Mouse (Mus musculus) heart, adult 9 months (tissue): ENCODE results near the gene Palb2.

Source experiments
- DNase-seq, 2 experiments: peaks; one replicate each; pipeline ENCODE4 v3.0.0; 2022; ENCODE audit warnings: low spot score in 2 of 2

Palb2 gene

GRCm38 (mm10) chr7:122132497-122133337 lies at the start of gene Palb2, which contains the start of gene Dctn5:
Palb2 (minus strand) TSS chr7:122132985.
Dctn5 (plus strand) TSS chr7:122133041.
- peak; percentile 97 to 98 for DNase-seq

- no peak for DNase-seq
Measured at GRCm38 (mm10) chr7:122180720-122181119, 47.9 kb upstream of the Palb2 start.

- DNase-seq = no peak
Measured at GRCm38 (mm10) chr7:122171613-122172012, 38.8 kb upstream of the Palb2 start.

GRCm38 (mm10) chr7:122170705-122171104 lies 37.9 kb upstream of the Palb2 start:
- DNase-seq = no peak

- no peak for DNase-seq
Measured at GRCm38 (mm10) chr7:122167203-122167602, 34.4 kb upstream of the Palb2 start.

- no peak for DNase-seq
Measured at GRCm38 (mm10) chr7:122163766-122164165, 31.0 kb upstream of the Palb2 start.

GRCm38 (mm10) chr7:122160037-122160436 lies 27.3 kb upstream of the Palb2 start:
- DNase-seq = no peak

- peak; percentile 59 to 68 for DNase-seq
Measured at GRCm38 (mm10) chr7:122158915-122159902, 26.4 kb upstream of the Palb2 start, which contains the start of gene Plk1. Plk1 (plus strand) TSS chr7:122159439.

- DNase-seq = no peak
Measured at GRCm38 (mm10) chr7:122158488-122158887, 25.7 kb upstream of the Palb2 start.

- no peak for DNase-seq
Measured at GRCm38 (mm10) chr7:122152473-122152872, 19.7 kb upstream of the Palb2 start.

- DNase-seq = no peak
Measured at GRCm38 (mm10) chr7:122140991-122141390, 8.2 kb upstream of the Palb2 start.

- peak in 1 of 2 experiments; percentile 29 for DNase-seq
Measured at GRCm38 (mm10) chr7:122138190-122138589, 5.4 kb upstream of the Palb2 start.

GRCm38 (mm10) chr7:122137071-122137470 lies 4.3 kb upstream of the Palb2 start:
- no peak for DNase-seq

GRCm38 (mm10) chr7:122135070-122135469 lies 2.3 kb upstream of the Palb2 start:
- no peak for DNase-seq

GRCm38 (mm10) chr7:122133338-122133625 lies 497 bp upstream of the Palb2 start:
- DNase-seq = no peak

- DNase-seq = no peak
Measured at GRCm38 (mm10) chr7:122131834-122132233, 951 bp downstream of the Palb2 start.

- no peak for DNase-seq
Measured at GRCm38 (mm10) chr7:122126946-122127345, 5.8 kb downstream of the Palb2 start.

- no peak for DNase-seq
Measured at GRCm38 (mm10) chr7:122125636-122126035, 7.1 kb downstream of the Palb2 start.

GRCm38 (mm10) chr7:122123518-122123917 lies 9.3 kb downstream of the Palb2 start:
- DNase-seq = no peak

GRCm38 (mm10) chr7:122108206-122108605 lies 24.6 kb downstream of the Palb2 start:
- DNase-seq = no peak

GRCm38 (mm10) chr7:122101747-122102244 lies 31.0 kb downstream of the Palb2 start, which contains the start of gene Ndufab1:
Ndufab1 (minus strand) TSS chr7:122101886.
- peak; percentile 79 to 87 for DNase-seq
